Mouse (Mus musculus) lung, adult 18-20 months (tissue): ENCODE measurements at regions not wholly inside any gene's neighbourhood (a gene's known extent, or its start where the extent isn't known, plus 50 kb on each side); places are given as distances from the start of the nearest gene placed in this dataset.

ENCODE experiments used
- DNase-seq, 2 experiments: peaks; one replicate each; pipeline ENCODE4 v3.0.0; 2022; ENCODE audit warnings: mixed read lengths in 2 of 2

- DNase-seq: no peak
Observed at GRCm38 (mm10) chr14:46115950-46116349, 263.3 kb upstream of the Gm15217 start.

GRCm38 (mm10) chr14:46126541-46126940 is 252.7 kb upstream of the Gm15217 start:
- no peak for DNase-seq

- DNase-seq: no peak
Observed at GRCm38 (mm10) chr14:46129762-46130161, 249.5 kb upstream of the Gm15217 start.

GRCm38 (mm10) chr14:46144175-46144574 is 235.0 kb upstream of the Gm15217 start:
- DNase-seq: peak; percentile 9 to 33

- peak in 1 of 2 experiments; percentile 29 for DNase-seq
Observed at GRCm38 (mm10) chr14:46144707-46145106, 234.5 kb upstream of the Gm15217 start.

GRCm38 (mm10) chr14:46145584-46145983 is 233.6 kb upstream of the Gm15217 start:
- DNase-seq: no peak

- DNase-seq: no peak
Observed at GRCm38 (mm10) chr14:46149073-46149661, 230.0 kb upstream of the Gm15217 start.

- DNase-seq: no peak
Observed at GRCm38 (mm10) chr14:46158741-46159140, 220.5 kb upstream of the Gm15217 start.

- no peak for DNase-seq
Observed at GRCm38 (mm10) chr14:46172181-46172874, 206.9 kb upstream of the Gm15217 start.

- no peak for DNase-seq
Observed at GRCm38 (mm10) chr14:46172875-46173324, 206.3 kb upstream of the Gm15217 start.

- DNase-seq: no peak
Observed at GRCm38 (mm10) chr14:46174386-46174785, 204.8 kb upstream of the Gm15217 start.

GRCm38 (mm10) chr14:46175291-46176216 is 203.7 kb upstream of the Gm15217 start:
- no peak for DNase-seq

- no peak for DNase-seq
Observed at GRCm38 (mm10) chr14:46179024-46179423, 200.2 kb upstream of the Gm15217 start.

- DNase-seq: no peak
Observed at GRCm38 (mm10) chr14:46191639-46192399, 187.4 kb upstream of the Gm15217 start.

- DNase-seq: no peak
Observed at GRCm38 (mm10) chr14:46193577-46193976, 185.6 kb upstream of the Gm15217 start.

- DNase-seq: no peak
Observed at GRCm38 (mm10) chr14:46195939-46196338, 183.3 kb upstream of the Gm15217 start.

- no peak for DNase-seq
Observed at GRCm38 (mm10) chr14:46202818-46203217, 176.4 kb upstream of the Gm15217 start.

GRCm38 (mm10) chr14:46220483-46220882 is 158.7 kb upstream of the Gm15217 start:
- DNase-seq: no peak

GRCm38 (mm10) chr14:46221897-46222669 is 157.1 kb upstream of the Gm15217 start:
- DNase-seq: no peak

GRCm38 (mm10) chr14:46223008-46223407 is 156.2 kb upstream of the Gm15217 start:
- DNase-seq: no peak

- no peak for DNase-seq
Observed at GRCm38 (mm10) chr14:46224421-46224950, 154.7 kb upstream of the Gm15217 start.
